Mouse (Mus musculus): ENCODE data around the gene Grip2.

DNA sequence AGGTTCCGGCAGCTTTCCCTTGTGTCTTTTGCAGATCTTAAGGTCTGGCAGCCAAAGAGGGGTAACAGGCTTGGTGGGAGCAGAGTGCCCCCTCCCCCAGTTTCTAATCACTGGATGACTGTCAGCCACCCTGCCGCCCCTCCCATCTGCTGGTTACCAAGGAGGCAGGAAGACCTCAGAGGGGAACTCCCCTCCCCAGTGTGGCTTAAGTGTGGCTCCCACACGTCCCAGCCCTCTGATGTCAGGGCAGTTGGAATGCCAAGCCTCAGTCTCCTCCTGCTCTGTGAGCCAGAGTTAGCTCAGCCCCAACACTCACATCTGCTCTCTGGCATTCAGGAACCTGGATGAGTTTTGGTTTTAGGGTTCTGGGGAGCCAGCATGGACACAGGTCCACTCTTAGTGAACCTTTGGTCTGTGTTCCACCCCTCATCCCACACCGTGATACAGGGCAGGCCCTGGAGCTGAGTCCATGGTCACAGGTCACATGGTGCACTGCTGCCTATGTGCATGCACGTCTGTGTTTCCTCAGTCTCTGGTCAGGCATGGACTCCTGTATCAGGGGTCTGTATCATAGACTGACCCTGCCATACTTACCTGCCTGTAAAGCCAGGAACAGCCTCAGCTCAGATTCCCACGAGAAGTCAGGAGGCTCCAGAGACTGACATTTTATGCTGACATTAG is 98.0 kb downstream of the Grip2 start:
- TF ChIP-seq POLR2A (IDR thresholded peaks at IDR 0.05; ENCODE audit: borderline replicate concordance, insufficient read depth, low read length): no peak
- no peak for TF ChIP-seq CTCF (IDR thresholded peaks at IDR 0.05; ENCODE audit: borderline replicate concordance, insufficient read depth, low read depth, low read length)
